Mouse (Mus musculus) cortical plate, adult 2 months (tissue): ENCODE results near the gene Gad1.

ENCODE experiments used
- CTCF ChIP-seq: fragments of 200-500 bp; IDR thresholded peaks from 2 replicates; pipeline ENCODE4 v1.5.1; 2011; ENCODE audit warnings: mild to moderate bottlenecking, control low read depth, low read length; ENCODE audit not compliant: insufficient read depth; ENCODE audit errors: extremely low read depth
- POLR2A ChIP-seq: fragments of 200-500 bp; IDR thresholded peaks from 2 replicates; pipeline ENCODE4 v1.6.1; 2011; ENCODE audit warnings: mild to moderate bottlenecking, low read length, control low read depth; ENCODE audit not compliant: insufficient read depth; ENCODE audit errors: extremely low read depth

DNA sequence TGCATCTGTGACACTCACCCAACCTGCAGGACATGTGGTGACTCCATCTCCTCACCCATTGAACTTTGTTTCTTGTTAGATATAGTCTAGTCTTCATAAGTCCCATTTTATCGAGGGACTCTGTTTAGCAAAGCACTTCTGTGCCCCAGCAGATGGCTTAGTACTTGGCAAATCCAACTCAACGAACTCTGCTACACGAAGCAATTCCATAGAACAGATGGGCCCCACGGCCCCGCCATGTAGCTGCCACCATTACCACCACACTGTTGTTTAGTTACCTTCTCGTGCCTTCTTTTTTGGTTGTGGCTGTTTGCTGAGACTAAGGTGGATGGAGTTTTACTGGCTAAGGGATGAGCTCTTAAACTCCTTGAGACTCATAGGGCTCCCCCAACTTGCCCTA, 35.3 kb downstream of the Gad1 start:
- TF ChIP-seq CTCF (no peak), POLR2A (no peak)
